Mouse (Mus musculus): Measurements from ENCODE around the gene Exosc8.
"Not testable (repeated sequence)": the region's sequence is repeated elsewhere in the genome, so short reads cannot be mapped to it uniquely, and the experiment has no call there.

Gene Exosc8

GRCm38 (mm10) chr3:54734411-54735246 lies 564 bp downstream of the Exosc8 start:
- DNase-seq: peak; percentile 93

GRCm38 (mm10) chr3:54732371-54732770 lies 2.8 kb downstream of the Exosc8 start:
- no peak for DNase-seq

DNA sequence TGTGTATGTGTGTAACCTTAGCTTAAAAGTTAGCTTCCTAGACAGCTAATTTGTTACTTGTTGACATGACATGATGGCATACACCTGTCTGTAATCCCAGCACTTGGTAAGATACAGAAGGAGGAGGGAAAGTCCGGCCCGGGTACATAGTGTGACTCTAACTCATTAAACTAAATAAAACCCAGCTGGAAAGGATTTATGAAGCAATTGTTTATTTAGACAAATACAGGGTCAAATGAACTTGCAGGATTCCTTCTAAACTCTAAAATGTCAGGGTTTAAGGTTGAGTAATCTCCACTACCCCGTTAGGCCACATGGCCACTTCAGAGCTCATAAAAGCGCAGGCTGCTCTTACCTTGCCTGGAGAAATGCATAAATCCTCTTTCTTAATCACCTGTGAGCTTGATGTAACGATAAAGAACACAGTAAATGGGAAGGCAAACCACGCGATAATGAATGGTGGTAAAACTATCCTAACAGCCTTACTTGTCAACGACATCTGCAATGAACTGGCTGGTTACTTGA lies 3.5 kb downstream of the Exosc8 start:
- DNase-seq: no peak

DNA sequence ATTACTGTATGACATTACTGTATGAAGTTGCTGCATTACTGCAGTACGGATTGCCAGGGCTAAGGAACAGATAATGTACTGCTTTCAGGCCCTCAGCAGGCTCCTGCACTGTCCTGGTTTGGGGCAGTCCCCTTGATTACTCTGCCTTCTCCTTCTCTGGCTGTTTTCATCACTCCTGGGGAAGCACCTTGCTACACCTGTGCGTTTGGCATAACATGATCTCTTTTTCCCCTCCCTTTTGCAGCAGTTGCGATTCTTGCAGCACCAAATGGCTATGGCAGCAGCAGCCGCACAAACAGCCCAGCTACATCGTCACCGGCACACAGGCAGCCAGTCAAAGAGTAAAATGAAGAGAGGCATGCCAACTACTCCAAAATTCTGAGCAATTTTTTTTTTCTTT lies 7.1 kb downstream of the Exosc8 start:
- DNase-seq: no peak

DNA sequence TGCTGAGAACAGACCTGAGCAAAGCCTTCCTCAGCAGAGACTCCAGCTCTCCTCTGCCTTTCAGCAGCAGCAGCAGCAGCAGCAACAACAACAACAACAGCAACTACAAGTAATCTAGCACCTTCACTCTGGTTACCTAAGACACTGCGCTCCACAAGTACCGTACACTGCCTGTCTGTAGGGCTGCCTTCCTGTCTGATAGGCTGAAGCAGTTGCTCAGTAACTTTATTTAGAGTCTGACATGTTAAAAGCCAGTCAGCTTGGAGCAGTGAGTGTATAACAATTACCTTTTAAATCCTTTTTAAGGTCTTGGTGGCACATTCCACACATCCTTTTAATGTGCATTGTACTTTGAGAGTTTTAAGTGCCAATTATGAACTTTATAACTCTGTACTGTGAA lies 7.6 kb downstream of the Exosc8 start:
- no peak for DNase-seq

GRCm38 (mm10) chr3:54725344-54725743 lies 9.8 kb downstream of the Exosc8 start:
- no peak for DNase-seq

DNA sequence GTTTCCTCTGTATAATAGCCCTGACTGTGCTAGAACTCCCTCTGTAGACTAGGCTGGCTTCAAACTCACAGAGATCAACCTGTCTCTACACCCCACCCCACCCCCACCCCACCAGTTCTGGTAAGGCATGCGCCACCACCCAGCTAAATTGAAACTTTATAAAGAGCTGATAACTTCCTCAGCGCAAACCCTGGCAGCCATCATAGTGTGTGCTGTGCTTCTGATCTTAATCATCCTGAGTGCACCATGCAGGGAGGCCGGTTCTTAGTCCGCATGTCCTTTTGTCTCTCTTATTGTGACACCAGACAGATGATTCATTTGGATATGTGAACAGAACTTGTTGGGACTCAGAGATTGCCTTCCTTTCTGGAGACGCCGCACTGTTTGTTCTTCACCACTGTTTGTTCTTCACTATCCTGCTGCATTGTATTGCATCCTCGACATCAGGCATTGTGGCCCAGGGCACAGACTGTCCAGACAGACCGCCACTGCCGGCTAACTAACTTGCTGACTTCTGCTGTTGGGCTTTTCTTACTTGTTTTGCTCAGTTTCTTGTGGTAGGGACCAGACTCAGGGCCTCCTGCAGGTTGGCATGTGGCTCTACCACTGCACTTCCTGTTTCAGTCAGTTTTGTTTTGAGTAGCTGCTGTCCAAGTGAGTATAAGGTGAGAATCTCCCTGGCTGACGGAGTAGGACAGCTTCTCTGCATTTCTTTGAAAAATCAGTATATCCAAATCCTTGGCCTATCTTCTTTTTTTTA lies 11.3 kb downstream of the Exosc8 start:
- DNase-seq: no peak

DNA sequence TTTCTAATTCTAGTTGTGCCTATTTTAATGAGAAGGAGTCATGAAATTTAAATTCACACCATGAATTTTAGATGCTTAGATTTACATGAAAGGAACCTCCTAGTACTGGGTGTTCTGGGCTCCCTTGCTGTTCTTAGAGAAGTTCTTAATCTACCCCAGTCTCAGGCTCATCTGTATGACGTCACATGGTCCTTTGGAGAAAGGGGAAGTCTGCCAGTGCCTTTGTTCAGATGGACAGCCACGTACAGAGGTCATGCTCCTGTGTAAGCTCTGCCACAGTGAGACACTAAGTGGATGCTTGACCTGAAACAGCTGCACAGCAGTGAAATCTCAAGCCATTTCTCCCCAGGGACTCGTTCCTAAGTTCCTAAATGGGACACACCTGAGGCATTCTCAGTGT lies 16.2 kb downstream of the Exosc8 start:
- DNase-seq: no peak

- DNase-seq: no peak
These were observed 17.8 kb downstream of the Exosc8 start for GRCm38 (mm10) chr3:54717348-54717747.

GRCm38 (mm10) chr3:54715461-54715860 lies 19.7 kb downstream of the Exosc8 start:
- DNase-seq: no peak

DNA sequence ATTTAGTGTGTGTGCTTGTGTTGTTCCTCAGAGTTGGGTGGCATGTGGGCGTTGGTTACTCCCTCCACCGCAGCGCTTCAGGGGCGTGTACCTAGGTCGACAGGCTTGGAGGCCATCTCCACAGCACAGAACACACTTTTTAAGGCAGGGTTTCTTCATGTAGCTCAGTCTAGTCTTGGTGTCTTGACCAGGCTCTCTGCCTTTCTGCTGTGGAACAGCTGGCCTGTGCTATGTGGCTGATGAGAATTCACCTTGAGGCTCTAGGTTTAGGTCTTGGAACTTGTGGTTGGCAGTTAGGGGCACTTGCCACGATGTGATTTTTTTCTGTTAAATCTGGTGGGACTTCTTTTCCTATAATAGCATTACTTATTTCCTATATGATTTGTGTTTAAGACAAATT lies 20.9 kb downstream of the Exosc8 start, which contains the start of gene Gm21958:
Gene Gm21958 (minus strand): TSS at position 101 of the 400 bp plus-strand sequence.
- no peak for DNase-seq

GRCm38 (mm10) chr3:54708972-54709371 lies 26.2 kb downstream of the Exosc8 start:
- no peak for DNase-seq

DNA sequence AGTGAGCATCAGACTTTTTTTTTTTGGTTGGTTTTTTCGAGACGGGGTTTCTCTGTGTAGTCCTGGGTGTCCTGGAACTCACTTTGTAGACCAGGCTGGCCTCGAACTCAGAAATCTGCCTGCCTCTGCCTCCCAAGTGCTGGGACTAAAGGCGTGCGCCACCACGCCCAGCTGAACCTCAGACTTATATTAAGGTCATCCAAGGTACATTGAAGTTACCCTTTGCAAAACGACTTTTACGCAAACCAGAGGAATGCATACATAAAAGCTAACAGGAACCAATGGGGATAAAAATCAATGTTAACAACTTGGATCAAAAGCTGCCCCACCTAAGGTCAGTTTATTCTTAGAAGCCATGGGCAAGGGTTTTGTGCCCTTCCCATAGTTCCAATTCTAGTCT lies 31.1 kb downstream of the Exosc8 start:
- not testable (repeated sequence) for DNase-seq

- DNase-seq: peak; percentile 30
These were observed 35.4 kb downstream of the Exosc8 start for GRCm38 (mm10) chr3:54699759-54700301.

DNA sequence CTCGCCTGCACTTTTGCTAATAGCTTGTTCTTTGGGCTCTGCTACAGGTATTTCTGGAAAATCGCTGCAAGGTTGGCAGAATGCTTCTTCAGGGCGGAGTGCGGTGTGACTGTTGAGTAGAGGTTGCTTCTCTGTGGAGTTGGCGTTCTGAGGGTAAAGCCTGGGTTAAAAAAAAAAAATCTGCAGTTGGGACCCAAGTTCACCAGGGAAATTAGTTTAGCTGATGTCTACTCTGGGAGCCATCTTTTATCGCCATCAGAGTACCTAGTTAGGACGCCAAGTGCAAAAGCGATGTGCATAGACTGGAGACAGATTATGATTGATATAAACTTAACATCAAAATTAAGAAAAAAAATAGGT lies 42.2 kb downstream of the Exosc8 start:
- no peak for DNase-seq

DNA sequence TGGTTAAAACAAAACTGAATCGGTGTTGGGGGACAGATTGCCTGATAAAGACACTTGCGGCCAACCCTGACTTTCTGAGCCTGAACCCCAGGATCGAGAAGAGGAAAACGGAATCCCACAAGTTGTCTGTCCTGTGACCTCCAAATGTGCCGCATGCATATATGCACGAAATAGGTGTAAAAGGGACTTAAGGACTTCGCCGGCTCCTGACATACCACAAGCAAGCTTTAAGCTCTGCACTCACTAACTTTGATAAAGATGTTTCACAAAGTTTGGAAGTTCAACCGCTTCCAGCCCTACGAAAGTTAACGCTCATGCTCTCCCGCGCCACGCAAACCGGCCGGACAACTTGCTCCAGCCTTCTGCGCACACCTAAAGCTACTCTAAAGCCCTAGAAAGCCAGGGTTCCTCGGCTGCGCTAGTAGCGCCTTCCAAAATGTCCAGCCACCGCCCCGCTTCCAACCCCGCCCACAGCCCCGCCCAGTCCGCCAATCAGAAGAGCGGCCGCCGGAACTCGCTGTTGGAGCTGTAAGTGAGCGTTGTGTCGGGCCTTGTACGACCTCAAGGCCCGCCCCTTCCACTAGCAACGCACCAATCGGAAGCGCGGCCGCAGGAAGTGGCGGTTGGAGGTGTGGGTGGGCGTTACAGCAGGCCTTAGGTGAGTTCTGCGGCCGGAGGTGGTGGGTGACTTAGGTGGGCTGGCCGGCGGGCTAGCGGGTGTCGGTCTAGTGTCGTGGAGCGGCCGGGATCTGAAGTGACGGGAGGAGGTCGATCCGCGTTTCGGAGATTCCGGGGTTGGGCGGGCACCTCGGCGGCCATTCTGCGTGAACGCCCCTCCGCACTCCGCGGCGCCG lies 42.8 kb downstream of the Exosc8 start, which contains the start of gene Supt20:
Gene Supt20 (plus strand): TSS at position 606 of the 854 bp plus-strand sequence.
- DNase-seq: peak; percentile 97

DNA sequence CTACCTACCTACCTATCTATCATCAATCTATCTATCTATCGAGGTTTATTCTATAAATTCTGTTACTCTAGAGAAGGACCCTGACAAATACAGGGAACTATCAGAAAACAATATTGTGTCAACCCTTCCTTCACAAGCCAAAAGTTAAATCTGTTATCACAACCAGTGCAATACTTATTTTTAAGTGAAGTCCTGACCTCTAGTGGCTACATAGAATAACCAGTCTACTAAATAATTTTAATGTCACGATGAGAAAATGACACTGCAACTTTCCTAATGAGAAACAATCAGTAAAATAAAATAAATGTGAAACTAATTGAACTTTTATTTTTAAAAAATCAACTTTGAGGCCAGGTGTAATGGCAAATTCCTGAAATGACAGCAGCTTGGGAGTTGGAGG lies 46.1 kb downstream of the Exosc8 start:
- no peak for DNase-seq

GRCm38 (mm10) chr3:54687245-54687644 lies 47.9 kb downstream of the Exosc8 start:
- no peak for DNase-seq

- DNase-seq: no peak
These were observed 50.0 kb downstream of the Exosc8 start for GRCm38 (mm10) chr3:54685202-54685601.

GRCm38 (mm10) chr3:54681310-54682204 lies 53.6 kb downstream of the Exosc8 start:
- no peak for DNase-seq

All from liver (tissue).